Mouse (Mus musculus): ENCODE measurements around the gene Ccnjl. TPM values are rescaled to one million over a fixed set of nuclear protein-coding genes. Genes with fewer than 3 reads are reported as not detected.

The Ccnjl gene
- polyA plus RNA-seq (2016; fragmentation: Nextera tagmentation; extraction: Ambion mirVana) = 40.3 and 41.3 TPM in 2 replicates

GRCm38 (mm10) chr11:43528683-43529499 lies at the start of gene Ccnjl:
Gene Ccnjl, plus strand, starts transcription at chr11:43528784.
- H3K4me1 ChIP-seq = peaks cover 36% of the 10 kb centered on the region
- under 1% methylated on average over 79 of the region's 79 CpGs for WGBS

GRCm38 (mm10) chr11:43479376-43479775 lies 49.2 kb upstream of the Ccnjl start:
- no peak for DNase-seq (ENCODE audit: low spot score)
- no peak overlapping the region for H3K4me3 ChIP-seq
- H3K36me3 ChIP-seq = no peaks in the 10 kb centered on the region
- 83% methylated on average over 3 of the region's 3 CpGs for WGBS
- H3K9me3 ChIP-seq (replicated peaks) = no peaks in the 10 kb centered on the region
- H3K27ac ChIP-seq (replicated peaks) = no peak overlapping the region
- H3K27me3 ChIP-seq (ENCODE audit: low read depth, poor library complexity, severe bottlenecking) = peaks cover 8% of the 10 kb centered on the region
- H3K4me1 ChIP-seq = peaks cover 13% of the 10 kb centered on the region

More at GRCm38 (mm10) chr11:43528683-43529499, at the start of gene Ccnjl:
- peak; percentile 86 for DNase-seq (ENCODE audit: low spot score)
- H3K4me3 ChIP-seq = peak within 1 kb of the TSS; percentile 75
- H3K9me3 ChIP-seq (replicated peaks) = no peaks in the 10 kb centered on the region
- peaks cover 35% of the 10 kb centered on the region for H3K36me3 ChIP-seq
- peaks cover 6% of the 10 kb centered on the region; the same call in 1 of the 2 replicates for H3K27me3 ChIP-seq (ENCODE audit: low read depth, poor library complexity, severe bottlenecking)
- H3K27ac ChIP-seq (replicated peaks) = peak within 1 kb of the TSS; percentile 97

GRCm38 (mm10) chr11:43480561-43480960 lies 48.0 kb upstream of the Ccnjl start:
- no peak overlapping the region for H3K4me3 ChIP-seq
- no peaks in the 10 kb centered on the region for H3K27me3 ChIP-seq (ENCODE audit: low read depth, poor library complexity, severe bottlenecking)
- no peaks in the 10 kb centered on the region for H3K36me3 ChIP-seq
- H3K9me3 ChIP-seq (replicated peaks) = no peaks in the 10 kb centered on the region
- peaks cover 10% of the 10 kb centered on the region for H3K4me1 ChIP-seq
- 66% methylated on average over 5 of the region's 5 CpGs for WGBS
- no peak for DNase-seq (ENCODE audit: low spot score)
- no peak overlapping the region for H3K27ac ChIP-seq (replicated peaks)

GRCm38 (mm10) chr11:43481672-43482522 lies 46.7 kb upstream of the Ccnjl start:
- H3K9me3 ChIP-seq (replicated peaks) = no peaks in the 10 kb centered on the region
- WGBS = 72% methylated on average over 3 of the region's 3 CpGs
- peaks cover 10% of the 10 kb centered on the region for H3K4me1 ChIP-seq
- H3K36me3 ChIP-seq = no peaks in the 10 kb centered on the region
- H3K27ac ChIP-seq (replicated peaks) = no peak overlapping the region
- no peak overlapping the region for H3K4me3 ChIP-seq
- no peaks in the 10 kb centered on the region for H3K27me3 ChIP-seq (ENCODE audit: low read depth, poor library complexity, severe bottlenecking)
- DNase-seq (ENCODE audit: low spot score) = no peak

DNA sequence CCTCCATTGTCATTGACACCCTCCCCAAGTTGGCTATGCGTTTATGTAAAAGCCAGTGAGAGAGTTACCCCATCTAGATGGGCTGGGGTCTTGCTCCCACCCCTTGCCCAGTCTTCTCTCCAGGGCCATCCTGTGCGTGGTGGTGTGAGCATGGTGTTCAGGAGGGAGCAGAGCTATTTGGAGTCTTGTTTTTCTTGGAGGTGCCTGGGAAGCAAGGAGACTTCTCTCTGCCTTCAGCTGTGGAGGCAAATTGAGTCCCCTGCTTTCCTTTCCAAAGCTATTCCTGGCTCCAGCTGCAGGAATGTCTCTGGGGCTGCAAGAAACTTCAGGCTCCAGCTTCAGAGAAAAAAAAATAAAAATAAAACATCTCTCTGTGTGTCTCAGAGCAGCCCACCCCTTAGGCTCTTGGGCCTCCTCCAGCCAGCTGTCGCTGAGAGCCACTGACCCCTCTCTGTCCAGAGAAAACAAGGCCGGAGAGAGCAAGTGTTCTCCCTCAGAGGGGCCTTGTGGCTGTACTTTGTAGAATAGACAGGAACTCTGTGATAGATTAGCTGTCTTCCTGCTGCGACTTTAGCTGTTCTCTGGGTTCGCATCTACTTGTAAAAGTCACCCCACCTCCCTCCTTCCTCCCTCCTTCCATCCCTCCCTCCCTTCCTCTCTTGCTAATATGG lies 45.3 kb upstream of the Ccnjl start:
- no peak overlapping the region for H3K27ac ChIP-seq (replicated peaks)
- H3K4me3 ChIP-seq = no peak overlapping the region
- 57% methylated on average over 6 of the region's 6 CpGs for WGBS
- no peaks in the 10 kb centered on the region for H3K27me3 ChIP-seq (ENCODE audit: low read depth, poor library complexity, severe bottlenecking)
- peaks cover 10% of the 10 kb centered on the region for H3K4me1 ChIP-seq
- no peak for DNase-seq (ENCODE audit: low spot score)
- H3K9me3 ChIP-seq (replicated peaks) = no peaks in the 10 kb centered on the region
- H3K36me3 ChIP-seq = no peaks in the 10 kb centered on the region

DNA sequence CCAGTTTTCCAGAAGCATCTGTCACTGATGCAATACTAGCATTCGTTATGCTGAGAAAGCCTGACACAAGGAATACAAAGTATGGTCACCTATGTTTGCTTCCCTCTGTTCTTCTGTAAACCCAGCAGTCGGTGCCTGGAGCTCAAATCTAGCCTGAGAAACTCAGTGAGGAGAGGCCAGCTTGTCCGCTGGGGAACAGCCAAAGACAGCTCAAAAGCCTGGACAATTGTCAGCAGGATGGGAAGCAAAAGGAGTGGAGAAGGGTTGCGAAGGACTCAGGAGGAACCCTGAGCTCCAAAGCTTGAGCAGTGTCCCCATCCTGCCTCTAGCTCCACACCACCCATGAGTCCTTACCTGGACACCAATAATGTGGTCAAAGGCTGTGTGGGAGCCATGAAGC lies 44.5 kb upstream of the Ccnjl start:
- no peak for DNase-seq (ENCODE audit: low spot score)
- Histone ChIP-seq H3K36me3 (no peaks in the 10 kb centered on the region), H3K9me3 (replicated peaks) (no peaks in the 10 kb centered on the region), H3K27me3 (ENCODE audit: low read depth, poor library complexity, severe bottlenecking) (no peaks in the 10 kb centered on the region), H3K27ac (replicated peaks) (no peak overlapping the region), H3K4me1 (peaks cover 10% of the 10 kb centered on the region), H3K4me3 (no peak overlapping the region)
- 83% methylated on average over 4 of the region's 4 CpGs for WGBS

GRCm38 (mm10) chr11:43484652-43485051 lies 43.9 kb upstream of the Ccnjl start:
- Histone ChIP-seq H3K36me3 (no peaks in the 10 kb centered on the region), H3K27ac (replicated peaks) (no peak overlapping the region)
- DNase-seq (ENCODE audit: low spot score) = no peak

GRCm38 (mm10) chr11:43485855-43486254 lies 42.7 kb upstream of the Ccnjl start:
- Histone ChIP-seq H3K36me3 (no peaks in the 10 kb centered on the region), H3K27me3 (ENCODE audit: low read depth, poor library complexity, severe bottlenecking) (no peaks in the 10 kb centered on the region), H3K4me3 (no peak overlapping the region), H3K27ac (replicated peaks) (no peak overlapping the region), H3K9me3 (replicated peaks) (no peaks in the 10 kb centered on the region), H3K4me1 (peaks cover 10% of the 10 kb centered on the region)
- WGBS = 91% methylated on average over 9 of the region's 9 CpGs
- DNase-seq (ENCODE audit: low spot score) = no peak

More at GRCm38 (mm10) chr11:43484652-43485051, 43.9 kb upstream of the Ccnjl start:
- H3K27me3 ChIP-seq (ENCODE audit: low read depth, poor library complexity, severe bottlenecking) = no peaks in the 10 kb centered on the region
- WGBS = 47% methylated on average over 11 of the region's 11 CpGs
- H3K4me1 ChIP-seq = peaks cover 10% of the 10 kb centered on the region
- no peaks in the 10 kb centered on the region for H3K9me3 ChIP-seq (replicated peaks)
- no peak overlapping the region for H3K4me3 ChIP-seq

GRCm38 (mm10) chr11:43492663-43493062 lies 35.9 kb upstream of the Ccnjl start:
- no peaks in the 10 kb centered on the region for H3K9me3 ChIP-seq (replicated peaks)
- WGBS = 37% methylated on average over 7 of the region's 7 CpGs

DNA sequence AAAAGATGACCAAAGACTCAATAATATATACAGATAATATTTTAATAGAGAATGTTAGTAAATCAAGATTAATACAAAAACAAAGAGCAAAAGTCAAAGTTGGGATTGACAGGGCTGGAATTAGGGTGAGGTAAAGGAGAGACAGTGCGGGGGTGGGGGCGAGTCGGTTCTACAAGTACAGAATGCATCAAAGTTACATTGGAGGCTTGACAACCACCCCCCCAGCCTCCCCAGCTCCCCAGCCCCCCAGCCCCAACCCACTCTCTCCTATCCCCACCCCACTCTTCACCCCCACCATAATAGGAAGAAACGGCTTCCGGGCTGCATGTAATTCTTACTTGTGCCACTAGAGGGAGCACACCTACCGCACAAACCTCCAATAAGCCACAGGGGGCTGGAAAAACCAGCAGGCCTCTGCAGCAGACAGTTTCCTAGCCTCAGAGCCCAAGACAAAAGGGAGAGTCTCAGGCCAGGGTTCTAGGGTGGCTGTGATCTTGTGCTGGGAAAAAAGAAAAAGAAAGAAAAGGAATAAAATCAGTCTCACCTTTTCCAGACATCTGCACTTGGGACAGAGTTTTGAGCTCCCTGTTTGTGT lies 34.7 kb upstream of the Ccnjl start:
- H3K4me1 ChIP-seq = peaks cover 15% of the 10 kb centered on the region
- H3K27me3 ChIP-seq (ENCODE audit: low read depth, poor library complexity, severe bottlenecking) = no peaks in the 10 kb centered on the region
- H3K4me3 ChIP-seq = no peak overlapping the region
- H3K36me3 ChIP-seq = no peaks in the 10 kb centered on the region
- DNase-seq (ENCODE audit: low spot score) = peak; percentile 84
- peak overlapping the region; percentile 81 for H3K27ac ChIP-seq (replicated peaks)
- peaks cover 4% of the 10 kb centered on the region; the same call in 1 of the 2 replicates for H3K9me3 ChIP-seq (replicated peaks)
- WGBS = 24% methylated on average over 6 of the region's 6 CpGs

More at GRCm38 (mm10) chr11:43492663-43493062, 35.9 kb upstream of the Ccnjl start:
- H3K27me3 ChIP-seq (ENCODE audit: low read depth, poor library complexity, severe bottlenecking) = no peaks in the 10 kb centered on the region
- peaks cover 15% of the 10 kb centered on the region for H3K4me1 ChIP-seq
- H3K36me3 ChIP-seq = no peaks in the 10 kb centered on the region
- H3K4me3 ChIP-seq = no peak overlapping the region
- H3K27ac ChIP-seq (replicated peaks) = no peak overlapping the region
- DNase-seq (ENCODE audit: low spot score) = peak; percentile 74

- H3K27ac ChIP-seq (replicated peaks) = peak overlapping the region; percentile 81
- 44% methylated on average over 8 of the region's 8 CpGs for WGBS
- no peak overlapping the region for H3K4me3 ChIP-seq
- no peaks in the 10 kb centered on the region for H3K27me3 ChIP-seq (ENCODE audit: low read depth, poor library complexity, severe bottlenecking)
- H3K4me1 ChIP-seq = peaks cover 15% of the 10 kb centered on the region
- peaks cover 4% of the 10 kb centered on the region; the same call in 1 of the 2 replicates for H3K9me3 ChIP-seq (replicated peaks)
- H3K36me3 ChIP-seq = no peaks in the 10 kb centered on the region
- DNase-seq (ENCODE audit: low spot score) = peak; percentile 47
Measured at GRCm38 (mm10) chr11:43495037-43495436, 33.5 kb upstream of the Ccnjl start.

GRCm38 (mm10) chr11:43495532-43495931 lies 33.1 kb upstream of the Ccnjl start:
- no peak for DNase-seq (ENCODE audit: low spot score)
- Histone ChIP-seq H3K4me3 (no peak overlapping the region), H3K36me3 (no peaks in the 10 kb centered on the region), H3K4me1 (peaks cover 15% of the 10 kb centered on the region), H3K9me3 (replicated peaks) (peaks cover 4% of the 10 kb centered on the region; the same call in 1 of the 2 replicates), H3K27me3 (ENCODE audit: low read depth, poor library complexity, severe bottlenecking) (no peaks in the 10 kb centered on the region), H3K27ac (replicated peaks) (0 out of 2 replicates have a peak overlapping the region, but pooled peaks have one; percentile 81)
- 73% methylated on average over 3 of the region's 3 CpGs for WGBS

All from midbrain, embryonic 10.5 days (tissue).